Mouse (Mus musculus) heart, embryonic 14.5 days (tissue): ENCODE results near the gene Gm2974. TPM values are rescaled to one million over a fixed set of nuclear protein-coding genes. Genes with fewer than 3 reads are reported as not detected.
"Not testable (repeated sequence)": the region's sequence is repeated elsewhere in the genome, so short reads cannot be mapped to it uniquely, and the experiment has no call there.

ENCODE experiments used
- ATAC-seq: fragments of 200-750 bp; cut with Nextera tagmentation; 2 replicates; pipeline ENCODE4 v1.8.0; 2017; ENCODE audit warnings: low read depth, moderate TSS enrichment; ENCODE audit not compliant: insufficient number of reproducible peaks, insufficient read depth, low FRiP score
- H3K27ac ChIP-seq, 2 experiments: fragments of 200-500 bp in 1 of 2; fragments of 300-500 bp in 1 of 2; sonication (generic) in 1 of 2; replicated peaks in 1 of 2; 2 replicates each; pipeline ENCODE4 v1.5.1; 2012 to 2014; ENCODE audit warnings: low read depth in 2 of 2, low read length in 2 of 2, control low read depth in 1 of 2, mild to moderate bottlenecking in 1 of 2, mixed read lengths in 1 of 2; ENCODE audit not compliant: control insufficient read depth in 1 of 2, insufficient read depth in 1 of 2
- H3K27me3 ChIP-seq: fragments of 300-500 bp; sonication (generic); 2 replicates; pipeline ENCODE4 v1.6.1; 2014; ENCODE audit warnings: mild to moderate bottlenecking, low read length, control low read depth; ENCODE audit not compliant: control insufficient read depth, insufficient read depth
- H3K36me3 ChIP-seq: fragments of 300-500 bp; sonication (generic); 2 replicates; pipeline ENCODE4 v1.6.1; 2014; ENCODE audit warnings: mild to moderate bottlenecking, control low read depth, low read length, mixed read lengths; ENCODE audit not compliant: control insufficient read depth, insufficient read depth
- H3K4me1 ChIP-seq, 2 experiments: fragments of 200-500 bp in 1 of 2; fragments of 300-500 bp in 1 of 2; sonication (generic) in 1 of 2; 2 replicates each; pipeline ENCODE4 v1.6.1; 2012 to 2014; ENCODE audit warnings: low read length in 2 of 2, control low read depth in 1 of 2, mixed read lengths in 1 of 2; ENCODE audit not compliant: control insufficient read depth in 2 of 2, insufficient read depth in 2 of 2
- H3K4me2 ChIP-seq: fragments of 300-500 bp; sonication (generic); 2 replicates; pipeline ENCODE4 v1.6.1; 2014; ENCODE audit warnings: mild to moderate bottlenecking, low read length
- H3K4me3 ChIP-seq, 2 experiments: fragments of 200-500 bp in 1 of 2; fragments of 300-500 bp in 1 of 2; sonication (generic) in 1 of 2; 2 replicates each; pipeline ENCODE4 v1.5.1; 2012 to 2014; ENCODE audit warnings: low read length in 2 of 2, mild to moderate bottlenecking in 2 of 2, control low read depth in 1 of 2, low read depth in 1 of 2, moderate library complexity in 1 of 2; ENCODE audit not compliant: control insufficient read depth in 1 of 2, insufficient read depth in 1 of 2
- H3K9ac ChIP-seq: fragments of 300-500 bp; sonication (generic); 2 replicates; pipeline ENCODE4 v1.6.1; 2014; ENCODE audit warnings: mild to moderate bottlenecking, low read length
- H3K9me3 ChIP-seq: fragments of 300-500 bp; sonication (generic); 2 replicates; pipeline ENCODE4 v1.6.1; 2016; ENCODE audit warnings: low read length, control low read depth; ENCODE audit not compliant: control insufficient read depth
- WGBS: fragments of 180-500 bp; shearing (Covaris S2); extraction: QIAGEN DNeasy Blood & Tissue Kit; methylation state at CpG from one replicate; pipeline ENCODE4 v1.1.7; 2014; 5-methylcytosine and 5-hydroxymethylcytosine counted together
- polyA plus RNA-seq: library from polyadenylated mRNA; unstranded; fragments of >200 nt; fragmentation: Nextera tagmentation; extraction: Ambion mirVana; gene quantifications from 2 replicates; pipeline ENCODE4 v1.2.1, GENCODE M21; 2014

Gm2974 gene
- polyA plus RNA-seq: 0.26 and 0.27 TPM in 2 replicates

- not testable (repeated sequence) for H3K36me3 ChIP-seq, H3K9me3 ChIP-seq, H3K27me3 ChIP-seq, H3K4me1 ChIP-seq, H3K27ac ChIP-seq, H3K9ac ChIP-seq, ATAC-seq
- peak within 1 kb of the TSS; percentile 53 for H3K4me2 ChIP-seq
- WGBS: 12% methylated on average over 39 of the region's 59 CpGs
- peak within 1 kb of the TSS in 1 of 2 experiments; percentile 11; a peak in 2 of 4 replicates for H3K4me3 ChIP-seq
Measured at GRCm38 (mm10) chr14:4182491-4183210, at the start of gene Gm2974. Gene Gm2974 (plus strand): TSS chr14:4182576.

GRCm38 (mm10) chr14:4141646-4142045, 40.7 kb upstream of the Gm2974 start:
- H3K4me1 ChIP-seq, H3K4me3 ChIP-seq, H3K9me3 ChIP-seq, ATAC-seq, H3K27me3 ChIP-seq, H3K4me2 ChIP-seq, H3K9ac ChIP-seq, H3K36me3 ChIP-seq, H3K27ac ChIP-seq: not testable (repeated sequence)
- 94% methylated on average over 4 of the region's 4 CpGs for WGBS

- H3K27ac ChIP-seq, H3K4me3 ChIP-seq, H3K9me3 ChIP-seq, H3K4me2 ChIP-seq, H3K36me3 ChIP-seq, H3K27me3 ChIP-seq, ATAC-seq, H3K4me1 ChIP-seq, H3K9ac ChIP-seq: not testable (repeated sequence)
- no CpG with 5 or more reads among the region's 2 CpGs for WGBS
Measured at GRCm38 (mm10) chr14:4164730-4165129, 17.6 kb upstream of the Gm2974 start, which contains the start of gene Gm3127. Gene Gm3127 (plus strand): TSS chr14:4165030.

DNA sequence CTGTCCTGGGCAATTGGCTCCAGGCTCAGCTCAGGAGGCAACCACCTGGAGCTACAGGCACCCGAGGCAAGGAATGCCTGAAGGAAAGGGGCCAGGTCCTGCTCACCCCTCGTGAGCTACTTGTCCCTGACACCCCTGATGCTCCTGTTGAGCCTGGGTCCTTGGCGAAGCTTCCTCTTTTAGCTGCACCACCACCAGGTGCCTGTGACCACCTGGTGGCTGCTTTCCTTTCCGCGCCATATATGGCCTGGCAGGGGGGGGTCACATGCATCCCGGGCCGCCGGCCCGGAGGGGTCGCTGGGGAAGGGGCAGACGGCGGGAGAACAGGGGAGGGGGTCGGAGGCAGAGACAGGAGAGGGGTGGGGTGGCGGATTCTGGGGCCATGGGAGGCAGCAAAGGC, 346 bp upstream of the Gm2974 start:
- H3K4me1 ChIP-seq, ATAC-seq, H3K9ac ChIP-seq, H3K36me3 ChIP-seq, H3K27ac ChIP-seq, H3K27me3 ChIP-seq, H3K9me3 ChIP-seq: not testable (repeated sequence)
- Histone ChIP-seq H3K4me2 (peak overlapping the region; percentile 53), H3K4me3 (peak overlapping the region in 1 of 2 experiments; percentile 11; a peak in 1 of 4 replicates)
- 5% methylated on average over 12 of the region's 14 CpGs for WGBS

DNA sequence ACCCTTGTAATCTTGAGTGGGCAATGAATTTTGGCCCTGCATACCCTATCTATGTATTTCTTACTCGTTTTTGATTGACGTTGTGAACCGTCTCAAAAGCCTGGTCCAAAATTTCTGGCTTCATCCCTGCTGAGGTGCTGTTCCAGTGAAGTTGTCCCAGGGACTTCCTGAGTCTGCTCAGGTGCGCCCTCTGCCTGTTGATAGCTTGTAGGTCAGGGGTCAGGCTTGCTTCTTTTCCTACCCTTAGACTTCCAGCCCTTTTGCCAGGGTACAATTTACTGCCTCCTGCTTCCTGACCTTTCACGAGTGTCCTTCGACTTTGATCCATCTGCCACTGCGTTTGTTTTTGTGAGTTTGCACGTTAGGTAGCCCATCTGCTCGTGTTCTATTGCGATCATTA, 999 bp downstream of the Gm2974 start:
- not testable (repeated sequence) for H3K9me3 ChIP-seq, H3K4me2 ChIP-seq, H3K4me1 ChIP-seq, H3K27ac ChIP-seq, H3K36me3 ChIP-seq, H3K4me3 ChIP-seq, ATAC-seq, H3K27me3 ChIP-seq, H3K9ac ChIP-seq
- WGBS: 33% methylated on average over 4 of the region's 10 CpGs

GRCm38 (mm10) chr14:4249331-4249730, 67.0 kb downstream of the Gm2974 start, which contains the start of gene Gm3138:
Gene Gm3138 (plus strand): TSS chr14:4249631.
- WGBS: no CpG with 5 or more reads among the region's 2 CpGs
- H3K27ac ChIP-seq, H3K27me3 ChIP-seq, H3K36me3 ChIP-seq, H3K4me1 ChIP-seq, H3K9me3 ChIP-seq, H3K9ac ChIP-seq, H3K4me3 ChIP-seq, ATAC-seq, H3K4me2 ChIP-seq: not testable (repeated sequence)

Other genes starting within 250 kb of the Gm2974 start
- 0.27 and 0.96 TPM in 2 replicates for gene Gm3095, start 219.0 kb upstream of the Gm2974 start, polyA plus RNA-seq
- not detected in 2 replicates for gene Gm3099, start 184.2 kb upstream of the Gm2974 start, polyA plus RNA-seq
- gene Gm5796, start 158.6 kb upstream of the Gm2974 start, polyA plus RNA-seq: 0.54 and 1.6 TPM in 2 replicates
- gene Gm3115, start 98.5 kb upstream of the Gm2974 start, polyA plus RNA-seq: not detected in 2 replicates
- 3.4 TPM in 1 of 2 replicates, not detected in the other for gene Gm8108, start 72.0 kb upstream of the Gm2974 start, polyA plus RNA-seq
- not detected in 2 replicates for gene Gm3127, start 17.5 kb upstream of the Gm2974 start, polyA plus RNA-seq
- gene Gm3138, start 67.1 kb downstream of the Gm2974 start, polyA plus RNA-seq: not detected in 2 replicates
- not detected in 2 replicates for gene Gm3149, start 134.7 kb downstream of the Gm2974 start, polyA plus RNA-seq
- gene 2610042L04Rik, start 152.2 kb downstream of the Gm2974 start, polyA plus RNA-seq: 0.13 and 0.28 TPM in 2 replicates
- gene Gm3159, start 214.9 kb downstream of the Gm2974 start, polyA plus RNA-seq: 0.15 TPM in 1 of 2 replicates, not detected in the other
- gene Gm3164, start 232.9 kb downstream of the Gm2974 start, polyA plus RNA-seq: 0.55 TPM in 1 of 2 replicates, not detected in the other
- not detected in 2 replicates for gene Gm3173, start 248.4 kb downstream of the Gm2974 start, polyA plus RNA-seq